Mouse (Mus musculus): ENCODE data around the gene 1700001K19Rik.
"Not testable (repeated sequence)": the region's sequence is repeated elsewhere in the genome, so short reads cannot be mapped to it uniquely, and the experiment has no call there.

The 1700001K19Rik gene

GRCm38 (mm10) chr12:110696173-110696974 lies 14.0 kb upstream of the 1700001K19Rik start:
- peak; percentile 97 for DNase-seq (ENCODE audit: low read depth, low spot score)

DNA sequence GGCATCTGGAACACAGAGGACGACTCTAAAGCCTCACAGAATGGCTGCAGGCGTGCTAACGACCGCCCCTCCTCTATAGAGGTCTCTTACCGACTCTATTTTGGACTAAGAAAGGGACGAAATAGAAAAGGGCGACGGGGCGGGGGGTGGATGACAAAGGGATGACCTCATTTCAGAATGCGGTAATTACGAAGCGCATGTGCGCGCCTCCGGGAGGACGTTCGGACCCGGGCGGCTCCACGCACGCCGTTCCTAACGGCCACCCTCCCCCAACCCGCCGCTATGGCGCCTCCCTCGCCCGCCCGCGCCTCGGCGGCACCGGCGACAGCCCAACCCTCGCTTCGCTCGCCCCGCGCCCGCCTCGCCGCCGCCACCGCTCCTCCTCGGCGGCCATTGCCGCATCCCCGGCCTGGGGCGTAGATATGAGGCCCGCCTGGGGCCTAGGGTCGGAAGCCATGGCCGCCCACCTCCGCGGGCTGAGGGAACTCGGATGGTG lies 13.3 kb upstream of the 1700001K19Rik start:
- peak; percentile 76 for DNase-seq (ENCODE audit: low read depth, low spot score)

DNA sequence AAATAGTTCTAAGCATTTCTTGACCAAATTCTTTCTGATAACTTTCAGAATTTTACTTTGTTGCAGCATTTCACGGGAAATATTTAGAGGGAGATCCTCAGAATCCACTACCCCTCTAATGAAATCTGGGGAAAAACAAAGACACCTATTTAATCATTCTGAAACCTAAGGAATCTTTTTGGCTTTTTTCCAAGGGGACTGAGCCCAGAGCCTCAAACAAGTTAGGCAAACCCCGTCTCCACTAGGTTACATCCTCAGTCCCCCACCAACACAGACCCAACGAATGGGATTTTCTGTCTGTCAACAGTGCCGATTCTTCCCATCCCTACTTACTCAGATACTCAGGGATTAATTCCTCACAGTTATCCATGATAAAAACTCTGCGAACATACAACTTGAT lies 11.0 kb upstream of the 1700001K19Rik start:
- not testable (repeated sequence) for DNase-seq (ENCODE audit: low read depth, low spot score)

DNA sequence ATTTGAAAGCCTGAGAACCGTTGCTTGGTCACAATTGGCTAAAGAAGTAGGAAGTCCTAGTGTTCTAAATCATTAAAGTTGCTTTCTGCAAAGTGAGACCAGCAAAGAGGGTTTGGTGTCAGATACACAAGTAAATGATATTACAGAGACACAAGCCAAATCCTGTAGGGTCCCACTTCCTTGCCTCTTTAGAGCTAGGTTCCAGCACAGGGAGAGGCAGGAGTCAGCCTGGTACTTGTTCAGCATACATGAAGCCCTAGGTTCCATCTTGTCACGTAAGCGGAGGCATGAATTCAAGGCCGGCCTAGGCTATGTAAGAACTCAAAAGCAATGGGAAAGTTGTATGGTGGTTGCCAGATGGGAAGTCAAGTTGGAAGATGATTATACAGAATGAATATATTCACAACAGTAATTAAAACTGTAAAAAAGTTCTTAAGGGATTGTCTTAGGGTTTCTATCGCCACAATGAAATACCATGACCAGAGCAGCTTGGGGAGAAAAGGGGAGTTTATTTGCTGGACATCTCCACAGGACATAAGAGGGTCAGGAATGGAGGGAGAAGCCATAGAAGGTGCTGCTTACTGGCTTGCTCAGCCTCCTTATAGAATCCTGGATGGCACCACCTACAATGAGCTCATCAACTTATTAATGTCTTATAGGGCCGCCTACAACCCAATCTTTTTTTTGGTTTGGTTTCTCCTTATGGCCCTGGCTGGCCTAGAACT lies 7.7 kb upstream of the 1700001K19Rik start:
- DNase-seq (ENCODE audit: low read depth, low spot score), result no peak

DNA sequence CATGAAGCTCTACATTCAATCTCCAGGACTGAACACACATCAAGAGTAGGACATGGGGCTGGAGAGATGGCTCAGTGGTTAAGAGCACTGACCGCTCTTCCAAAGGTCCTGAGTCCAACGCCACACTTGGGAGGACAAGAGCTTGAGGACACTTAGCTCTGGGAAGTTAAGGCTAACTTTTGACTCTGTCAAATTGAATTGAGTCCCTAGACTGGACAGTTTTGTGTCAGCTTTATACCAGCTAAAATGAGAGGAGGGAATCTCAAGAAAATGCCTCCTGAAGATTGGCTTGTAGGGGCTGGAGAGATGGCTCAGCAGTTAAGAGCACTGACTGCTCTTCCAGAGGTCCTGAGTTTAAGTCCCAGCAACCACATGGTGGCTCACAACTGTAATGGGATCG lies 6.5 kb upstream of the 1700001K19Rik start:
- not testable (repeated sequence) for DNase-seq (ENCODE audit: low read depth, low spot score)

GRCm38 (mm10) chr12:110687894-110688734 lies 5.7 kb upstream of the 1700001K19Rik start:
- no peak for DNase-seq (ENCODE audit: low read depth, low spot score)

- DNase-seq (ENCODE audit: low read depth, low spot score), result no peak
Observed at GRCm38 (mm10) chr12:110683580-110683979, 1.2 kb upstream of the 1700001K19Rik start.

DNA sequence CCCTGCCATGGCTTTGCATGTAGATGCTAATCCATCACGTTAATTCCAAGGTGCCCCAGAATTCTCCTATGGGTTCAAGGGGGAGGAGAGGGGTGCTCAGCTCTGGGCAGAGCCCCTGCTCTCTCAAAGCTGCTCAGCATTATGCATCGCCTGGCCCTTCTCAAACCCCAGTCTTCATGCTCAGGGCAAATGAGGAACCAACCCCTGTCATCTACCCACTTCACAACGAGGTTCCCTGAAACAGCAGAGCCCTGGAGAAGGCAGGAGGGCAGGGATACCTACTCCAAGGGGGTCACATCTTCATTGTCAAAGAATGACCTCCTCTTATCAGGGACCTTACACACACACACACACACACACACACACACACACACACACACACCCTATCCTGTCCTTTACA lies 541 bp downstream of the 1700001K19Rik start:
- DNase-seq (ENCODE audit: low read depth, low spot score), result no peak

DNA sequence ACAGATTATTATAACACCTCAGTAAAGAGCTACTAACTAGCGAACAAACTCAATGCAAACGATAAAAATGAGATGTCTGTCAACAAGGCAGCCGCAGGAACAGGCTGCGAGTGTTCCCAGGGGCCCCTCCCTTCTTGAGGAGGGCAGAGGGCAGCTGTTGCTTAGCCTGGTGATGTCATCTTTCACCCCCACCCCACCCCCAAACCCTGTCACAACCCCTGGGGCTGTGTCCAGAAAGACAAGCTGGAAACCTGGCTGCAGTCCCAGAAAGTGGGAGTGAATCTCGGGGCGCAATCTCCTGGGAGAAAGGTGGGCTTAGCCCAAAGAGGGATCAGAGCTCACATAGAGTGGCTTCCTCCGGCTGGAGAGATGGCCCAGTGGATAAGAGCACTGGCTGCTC lies 1.2 kb downstream of the 1700001K19Rik start:
- DNase-seq (ENCODE audit: low read depth, low spot score), result no peak

- peak; percentile 44 for DNase-seq (ENCODE audit: low read depth, low spot score)
Observed at GRCm38 (mm10) chr12:110674243-110674642, 8.2 kb downstream of the 1700001K19Rik start.

- no peak for DNase-seq (ENCODE audit: low read depth, low spot score)
Observed at GRCm38 (mm10) chr12:110667466-110668077, 14.8 kb downstream of the 1700001K19Rik start.

DNA sequence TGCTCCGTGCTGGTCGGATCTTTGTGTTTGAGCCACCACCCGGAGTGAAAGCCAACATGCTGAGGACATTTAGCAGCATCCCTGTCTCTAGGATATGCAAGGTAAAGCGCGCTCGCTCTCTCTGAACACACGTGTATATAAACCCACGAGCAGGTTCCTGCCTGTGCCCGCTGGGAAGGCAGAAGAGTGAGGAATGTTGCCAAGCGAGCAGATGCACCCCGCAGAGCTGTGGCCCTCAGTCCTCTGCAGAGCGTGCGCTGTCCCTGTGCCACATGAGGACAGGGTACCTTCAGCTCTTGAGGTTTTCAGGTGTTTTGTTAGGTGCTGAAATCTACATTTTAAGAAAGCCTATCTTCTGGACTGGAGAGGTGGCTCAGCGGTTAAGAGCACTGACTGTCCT lies 20.7 kb downstream of the 1700001K19Rik start:
- no peak for DNase-seq (ENCODE audit: low read depth, low spot score)

DNA sequence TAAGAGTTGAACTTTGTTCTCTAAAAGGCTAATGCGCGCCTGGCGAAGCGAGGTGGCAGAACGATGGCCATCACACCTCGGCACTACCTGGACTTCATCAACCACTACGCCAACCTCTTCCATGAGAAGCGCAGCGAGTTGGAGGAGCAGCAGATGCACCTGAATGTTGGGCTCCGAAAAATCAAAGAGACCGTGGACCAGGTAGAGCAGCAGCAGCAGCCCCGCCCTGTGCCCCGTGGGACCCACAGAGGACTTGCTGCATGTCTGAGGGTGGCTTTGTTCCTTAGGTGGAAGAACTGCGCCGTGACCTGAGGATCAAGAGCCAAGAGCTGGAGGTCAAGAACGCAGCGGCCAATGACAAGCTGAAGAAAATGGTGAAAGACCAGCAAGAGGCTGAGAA lies 31.0 kb downstream of the 1700001K19Rik start:
- no peak for DNase-seq (ENCODE audit: low read depth, low spot score)

DNA sequence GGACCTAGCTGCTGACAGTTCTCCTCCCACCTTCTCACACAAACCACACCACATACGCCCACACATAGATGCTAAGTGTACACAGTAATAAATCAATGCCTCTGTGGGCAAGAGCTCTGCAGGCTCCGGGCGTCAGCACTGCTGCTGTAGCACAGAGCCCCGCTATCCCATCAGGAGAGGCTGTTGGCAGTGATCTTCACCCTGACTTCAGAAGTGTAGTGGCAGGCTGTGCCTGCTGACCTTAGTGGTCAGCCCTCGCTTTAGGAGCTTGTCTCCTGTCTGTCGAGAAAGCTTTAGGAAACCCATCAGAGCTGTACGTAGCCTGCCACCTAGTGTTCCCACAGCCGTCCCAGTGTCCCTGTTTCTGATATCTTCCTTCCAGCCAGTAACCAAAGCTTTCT lies 32.2 kb downstream of the 1700001K19Rik start:
- DNase-seq (ENCODE audit: low read depth, low spot score), result no peak

DNA sequence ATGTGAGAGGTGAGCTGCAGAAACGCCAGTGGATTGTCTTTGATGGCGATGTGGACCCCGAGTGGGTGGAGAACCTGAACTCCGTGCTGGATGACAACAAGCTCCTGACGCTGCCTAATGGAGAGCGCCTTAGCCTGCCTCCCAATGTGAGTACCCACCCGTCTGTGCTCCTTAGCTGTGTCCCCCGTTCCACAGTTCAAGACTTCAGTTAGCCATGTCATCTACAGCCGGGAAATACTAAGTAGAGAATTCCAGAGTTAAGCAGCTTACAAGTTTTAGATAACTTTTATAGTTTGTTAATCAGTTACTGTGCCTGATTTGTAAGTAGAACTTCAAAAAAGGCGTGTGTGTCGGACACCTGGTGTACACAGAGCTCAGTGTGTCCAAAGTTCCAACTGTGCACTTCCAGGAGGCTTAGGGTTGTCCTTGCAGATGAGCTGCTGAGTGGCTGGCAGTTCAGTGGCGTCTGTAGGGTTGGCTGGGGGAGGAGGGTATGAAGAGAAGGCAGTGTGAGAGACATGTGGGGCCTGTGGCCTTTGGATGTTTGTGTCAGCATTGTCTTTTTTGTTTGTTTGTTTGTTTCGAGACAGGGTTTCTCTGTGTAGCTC lies 44.8 kb downstream of the 1700001K19Rik start:
- DNase-seq (ENCODE audit: low read depth, low spot score), result no peak

- DNase-seq (ENCODE audit: low read depth, low spot score), result no peak
Observed at GRCm38 (mm10) chr12:110636293-110636692, 46.1 kb downstream of the 1700001K19Rik start.

DNA sequence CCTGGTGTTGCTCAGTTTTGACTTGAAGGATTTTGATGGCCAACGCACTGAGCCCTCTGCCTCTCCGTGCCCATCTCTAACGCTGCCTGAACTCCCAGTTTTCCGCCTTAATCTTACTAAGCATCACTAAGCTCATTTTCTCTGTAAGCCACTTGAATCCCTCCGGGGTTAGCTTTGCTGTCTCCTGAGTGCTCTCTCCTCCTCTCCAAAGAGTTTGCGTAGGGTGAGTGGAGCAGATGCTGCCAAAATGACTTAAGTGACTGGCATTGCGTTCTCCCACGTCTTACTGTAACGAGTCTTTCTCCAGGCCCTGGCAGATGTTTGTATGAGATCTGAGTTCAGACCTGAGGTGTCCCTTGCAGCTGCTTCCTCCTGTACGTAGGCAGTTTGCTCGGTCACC lies 52.4 kb downstream of the 1700001K19Rik start:
- DNase-seq (ENCODE audit: low read depth, low spot score), result no peak
